Mouse (Mus musculus): ENCODE results near the gene Arhgap27. TPM values are rescaled to one million over a fixed set of nuclear protein-coding genes. Genes with fewer than 3 reads are reported as not detected.

Arhgap27 gene
- polyA plus RNA-seq, 1 experiment from 2014 or later, result 3.2 TPM

- TF ChIP-seq EP300 (IDR thresholded peaks at IDR 0.05; ENCODE audit: low read depth) (no peak), CTCF (IDR thresholded peaks at IDR 0.05; ENCODE audit: low read depth) (no peak)
These were observed 16.8 kb downstream of the Arhgap27 start for GRCm38 (mm10) chr11:103346657-103347056.

GRCm38 (mm10) chr11:103346236-103346635 is 17.3 kb downstream of the Arhgap27 start:
- Histone ChIP-seq H3K27ac (ENCODE audit: low read depth) (peak overlapping the region; percentile 84), H3K9ac (replicated peaks) (peak overlapping the region; percentile 21; the same call in 1 of the 2 replicates), H3K4me2 (ENCODE audit: low read depth, low read length) (peak overlapping the region; percentile 47), H3K27me3 (ENCODE audit: insufficient read depth, low read length) (no peaks in the 10 kb centered on the region), H3K9me3 (ENCODE audit: low read length) (no peaks in the 10 kb centered on the region), H3K4me1 (ENCODE audit: insufficient read depth) (peaks cover 31% of the 10 kb centered on the region), H3K4me3 (ENCODE audit: low read depth, low read length) (no peak overlapping the region), H3K36me3 (replicated peaks; ENCODE audit: insufficient read depth, low read length) (no peaks in the 10 kb centered on the region)
- TF ChIP-seq EP300 (IDR thresholded peaks at IDR 0.05; ENCODE audit: low read depth), result no peak
- no peak for TF ChIP-seq CTCF (IDR thresholded peaks at IDR 0.05; ENCODE audit: low read depth)
- ATAC-seq (peak; percentile 24), DNase-seq (peak; percentile 14)
- WGBS (ENCODE audit: insufficient replicate concordance), result 47% methylated on average over 7 of the region's 7 CpGs

More at GRCm38 (mm10) chr11:103346657-103347056, 16.8 kb downstream of the Arhgap27 start:
- WGBS (ENCODE audit: insufficient replicate concordance), result 19% methylated on average over 5 of the region's 5 CpGs
- Histone ChIP-seq H3K4me2 (ENCODE audit: low read depth, low read length) (peak overlapping the region; percentile 47), H3K4me1 (ENCODE audit: insufficient read depth) (peaks cover 31% of the 10 kb centered on the region), H3K36me3 (replicated peaks; ENCODE audit: insufficient read depth, low read length) (no peaks in the 10 kb centered on the region), H3K4me3 (ENCODE audit: low read depth, low read length) (no peak overlapping the region), H3K27ac (ENCODE audit: low read depth) (peak overlapping the region; percentile 84), H3K27me3 (ENCODE audit: insufficient read depth, low read length) (no peaks in the 10 kb centered on the region), H3K9me3 (ENCODE audit: low read length) (no peaks in the 10 kb centered on the region), H3K9ac (replicated peaks) (peak overlapping the region; percentile 21; the same call in 1 of the 2 replicates)
- DNase-seq (peak; percentile 73), ATAC-seq (peak; percentile 88)

- Histone ChIP-seq H3K4me2 (ENCODE audit: low read depth, low read length) (peak overlapping the region; percentile 64), H3K4me3 (ENCODE audit: low read depth, low read length) (no peak overlapping the region), H3K27me3 (ENCODE audit: insufficient read depth, low read length) (no peaks in the 10 kb centered on the region), H3K4me1 (ENCODE audit: insufficient read depth) (peaks cover 31% of the 10 kb centered on the region), H3K27ac (ENCODE audit: low read depth) (peak overlapping the region; percentile 84), H3K9ac (replicated peaks) (peak overlapping the region; percentile 26; the same call in 1 of the 2 replicates), H3K9me3 (ENCODE audit: low read length) (no peaks in the 10 kb centered on the region), H3K36me3 (replicated peaks; ENCODE audit: insufficient read depth, low read length) (no peaks in the 10 kb centered on the region)
- WGBS (ENCODE audit: insufficient replicate concordance), result 59% methylated on average over 7 of the region's 7 CpGs
- DNase-seq (no peak), ATAC-seq (no peak)
- TF ChIP-seq EP300 (IDR thresholded peaks at IDR 0.05; ENCODE audit: low read depth), result no peak
- no peak for TF ChIP-seq CTCF (IDR thresholded peaks at IDR 0.05; ENCODE audit: low read depth)
These were observed 17.9 kb downstream of the Arhgap27 start for GRCm38 (mm10) chr11:103345408-103346091.

- 32% methylated on average over 19 of the region's 19 CpGs for WGBS (ENCODE audit: insufficient replicate concordance)
- DNase-seq, result no peak
- Histone ChIP-seq H3K27ac (ENCODE audit: low read depth) (peak overlapping the region; percentile 72), H3K9ac (replicated peaks) (peak overlapping the region; percentile 34), H3K9me3 (ENCODE audit: low read length) (no peaks in the 10 kb centered on the region), H3K4me1 (ENCODE audit: insufficient read depth) (peaks cover 31% of the 10 kb centered on the region), H3K4me3 (ENCODE audit: low read depth, low read length) (peak overlapping the region; percentile 38), H3K4me2 (ENCODE audit: low read depth, low read length) (peak overlapping the region; percentile 64), H3K27me3 (ENCODE audit: insufficient read depth, low read length) (no peaks in the 10 kb centered on the region), H3K36me3 (replicated peaks; ENCODE audit: insufficient read depth, low read length) (no peaks in the 10 kb centered on the region)
- ATAC-seq, result no peak
- TF ChIP-seq CTCF (IDR thresholded peaks at IDR 0.05; ENCODE audit: low read depth) (no peak), EP300 (IDR thresholded peaks at IDR 0.05; ENCODE audit: low read depth) (no peak)
These were observed 18.8 kb downstream of the Arhgap27 start for GRCm38 (mm10) chr11:103344494-103345332.

GRCm38 (mm10) chr11:103343881-103344280 is 19.6 kb downstream of the Arhgap27 start:
- DNase-seq (no peak), ATAC-seq (no peak)
- Histone ChIP-seq H3K27me3 (ENCODE audit: insufficient read depth, low read length) (no peaks in the 10 kb centered on the region), H3K4me3 (ENCODE audit: low read depth, low read length) (peak overlapping the region; percentile 38), H3K9ac (replicated peaks) (peak overlapping the region; percentile 34; the same call in 1 of the 2 replicates), H3K27ac (ENCODE audit: low read depth) (peak overlapping the region; percentile 72), H3K4me1 (ENCODE audit: insufficient read depth) (peaks cover 31% of the 10 kb centered on the region), H3K36me3 (replicated peaks; ENCODE audit: insufficient read depth, low read length) (no peaks in the 10 kb centered on the region), H3K4me2 (ENCODE audit: low read depth, low read length) (peak overlapping the region; percentile 64), H3K9me3 (ENCODE audit: low read length) (no peaks in the 10 kb centered on the region)
- WGBS (ENCODE audit: insufficient replicate concordance), result 36% methylated on average over 1 of the region's 1 CpGs
- no peak for TF ChIP-seq CTCF (IDR thresholded peaks at IDR 0.05; ENCODE audit: low read depth)
- no peak for TF ChIP-seq EP300 (IDR thresholded peaks at IDR 0.05; ENCODE audit: low read depth)

- 72% methylated on average over 6 of the region's 6 CpGs for WGBS (ENCODE audit: insufficient replicate concordance)
- H3K4me3 ChIP-seq (ENCODE audit: low read depth, low read length), result no peak overlapping the region
These were observed 20.4 kb downstream of the Arhgap27 start for GRCm38 (mm10) chr11:103343063-103343462.

More at GRCm38 (mm10) chr11:103343063-103343462, 20.4 kb downstream of the Arhgap27 start:
- TF ChIP-seq EP300 (IDR thresholded peaks at IDR 0.05; ENCODE audit: low read depth) (no peak), CTCF (IDR thresholded peaks at IDR 0.05; ENCODE audit: low read depth) (0 out of 2 replicates have a peak, but pooled peaks have one; percentile 24)
- Histone ChIP-seq H3K4me2 (ENCODE audit: low read depth, low read length) (peak overlapping the region; percentile 64), H3K9ac (replicated peaks) (no peak overlapping the region), H3K9me3 (ENCODE audit: low read length) (no peaks in the 10 kb centered on the region), H3K36me3 (replicated peaks; ENCODE audit: insufficient read depth, low read length) (peaks cover under 1% of the 10 kb centered on the region; the same call in 1 of the 2 replicates), H3K4me1 (ENCODE audit: insufficient read depth) (peaks cover 31% of the 10 kb centered on the region), H3K27ac (ENCODE audit: low read depth) (no peak overlapping the region), H3K27me3 (ENCODE audit: insufficient read depth, low read length) (no peaks in the 10 kb centered on the region)
- DNase-seq (no peak), ATAC-seq (no peak)
